Mouse (Mus musculus) frontal cortex, adult (tissue): ENCODE results near the gene Sowaha.
A peak's percentile ranks its signal among the peaks of the same experiment; 100 is the strongest.

Experiments
- ATAC-seq: cut with Nextera tagmentation; 2 replicates; pipeline ENCODE4 v1.9.2; 2017; ENCODE audit warnings: mild to moderate bottlenecking, moderate library complexity, mixed read lengths; ENCODE audit not compliant: low TSS enrichment

Sowaha gene

GRCm38 (mm10) chr11:53505026-53505663 is 25.1 kb upstream of the Sowaha start:
- ATAC-seq = no peak

- no peak for ATAC-seq
These were observed 24.3 kb upstream of the Sowaha start for GRCm38 (mm10) chr11:53504376-53504775.

- no peak for ATAC-seq
These were observed 23.7 kb upstream of the Sowaha start for GRCm38 (mm10) chr11:53503738-53504137.

DNA sequence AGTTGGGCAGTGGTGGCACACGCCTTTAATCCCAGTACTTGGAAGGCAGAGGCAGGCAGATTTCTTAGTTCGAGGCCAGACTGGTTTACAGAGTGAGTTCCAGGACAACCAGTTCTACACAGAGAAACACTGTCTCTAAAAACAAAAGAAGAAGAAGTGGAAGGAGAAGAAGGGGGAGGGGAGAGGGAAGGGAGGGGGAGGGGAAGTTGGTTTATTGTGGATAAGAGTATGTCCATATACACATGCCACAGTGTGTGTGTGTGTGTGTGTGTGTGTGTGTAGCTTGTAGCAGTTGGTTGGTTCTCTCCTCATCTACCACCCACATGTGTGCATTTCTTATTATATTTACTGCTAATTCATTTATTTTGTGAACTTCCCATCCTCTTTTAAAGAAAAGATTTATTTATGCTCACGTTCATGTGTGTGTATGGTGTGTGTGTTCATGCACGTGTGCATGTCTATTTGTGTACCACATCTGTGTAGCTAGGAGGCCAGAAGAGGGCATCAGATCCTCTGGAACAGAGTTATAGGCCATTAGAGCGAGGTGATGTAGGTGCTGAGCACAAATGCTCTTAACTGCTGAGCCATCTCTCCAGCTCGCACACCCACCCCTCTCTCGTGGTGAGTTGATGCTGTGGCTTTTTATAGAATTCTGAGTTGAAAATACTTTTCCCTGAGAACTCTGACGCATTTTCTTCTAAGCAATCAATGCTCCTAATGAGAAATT is 22.1 kb upstream of the Sowaha start:
- peak; percentile 92 for ATAC-seq

DNA sequence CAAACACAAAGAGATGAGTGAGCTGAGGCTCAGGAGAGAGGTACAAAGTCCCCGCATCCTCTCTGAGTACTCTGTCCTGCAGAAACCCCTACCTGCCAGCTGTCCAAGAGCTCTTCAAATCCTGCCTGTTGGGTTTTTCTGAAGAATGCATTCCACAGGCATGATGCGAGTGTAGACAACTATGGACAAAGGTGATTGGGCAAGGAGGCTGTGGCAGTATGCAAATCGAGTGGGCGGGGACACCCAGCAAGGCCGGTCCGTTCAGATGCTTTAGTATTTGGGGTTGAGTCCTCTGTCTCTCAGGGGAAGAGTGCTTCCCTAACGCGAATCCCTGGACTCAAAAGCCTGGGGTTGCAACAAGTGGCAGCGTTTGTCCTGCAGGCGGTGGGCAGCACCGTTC is 20.5 kb upstream of the Sowaha start:
- no peak for ATAC-seq

DNA sequence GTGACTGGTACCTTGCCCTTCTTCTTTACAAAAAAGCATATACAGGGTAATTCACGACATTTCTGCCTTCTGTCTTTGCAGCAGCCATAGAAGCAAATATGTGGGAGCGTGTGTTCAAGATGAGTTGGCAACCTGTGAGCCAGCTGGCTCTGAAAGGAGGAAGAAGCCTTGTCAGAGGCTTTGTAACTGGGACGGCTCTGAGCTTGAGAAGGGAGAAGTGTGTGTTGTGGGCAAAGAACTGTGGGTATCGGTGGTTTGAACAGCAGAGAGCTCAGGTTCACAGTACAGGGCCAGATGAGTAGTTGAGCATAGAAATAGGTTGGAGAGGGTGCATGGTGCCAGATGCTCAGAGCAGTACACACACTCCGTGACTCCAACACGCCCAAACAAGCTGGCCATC is 16.9 kb upstream of the Sowaha start:
- peak; percentile 93 for ATAC-seq

- ATAC-seq = no peak
These were observed 15.3 kb upstream of the Sowaha start for GRCm38 (mm10) chr11:53495417-53495816.

- ATAC-seq = no peak
These were observed 13.3 kb upstream of the Sowaha start for GRCm38 (mm10) chr11:53493243-53493955.

- ATAC-seq = no peak
These were observed 11.9 kb upstream of the Sowaha start for GRCm38 (mm10) chr11:53491954-53492401.

GRCm38 (mm10) chr11:53489421-53489820 is 9.3 kb upstream of the Sowaha start:
- ATAC-seq = no peak

- no peak for ATAC-seq
These were observed 8.9 kb upstream of the Sowaha start for GRCm38 (mm10) chr11:53489007-53489406.

DNA sequence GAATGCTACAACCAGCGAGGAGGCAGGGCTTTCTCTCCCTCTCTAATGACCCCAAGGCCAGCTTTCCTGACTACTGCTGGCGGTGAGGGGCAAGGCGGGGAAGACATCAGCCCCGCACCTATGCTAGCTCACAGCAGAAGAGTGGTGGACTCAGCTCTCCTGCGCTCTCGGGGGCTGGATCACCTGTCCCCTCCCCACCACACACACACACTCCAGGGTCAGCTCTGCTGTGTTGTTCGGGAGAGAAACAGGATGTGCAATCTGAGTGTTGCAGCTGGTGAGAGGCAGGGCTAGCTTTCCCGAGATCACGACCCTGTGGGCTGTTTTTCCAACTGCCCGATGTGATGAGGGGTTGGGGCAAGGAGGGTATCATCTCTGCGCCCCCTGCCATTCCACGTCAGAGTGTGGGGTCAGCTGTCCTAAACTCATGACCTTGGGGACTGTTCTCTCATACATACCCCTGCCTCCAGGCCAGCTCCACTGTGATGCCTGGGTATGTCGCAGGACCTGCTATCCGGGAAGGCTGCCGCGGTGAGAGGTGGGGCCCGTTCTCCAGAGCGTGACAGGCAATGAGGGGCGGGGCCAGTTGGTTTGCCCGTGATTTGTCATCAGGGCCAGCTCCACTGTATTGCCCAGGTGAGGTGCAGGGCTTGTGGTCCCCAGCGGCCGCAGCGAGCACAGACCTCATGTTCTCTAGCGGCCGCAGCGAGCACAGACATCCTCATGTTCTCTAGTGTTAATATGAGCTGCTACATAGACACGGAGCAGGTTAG is 6.9 kb upstream of the Sowaha start:
- peak; percentile 78 for ATAC-seq

DNA sequence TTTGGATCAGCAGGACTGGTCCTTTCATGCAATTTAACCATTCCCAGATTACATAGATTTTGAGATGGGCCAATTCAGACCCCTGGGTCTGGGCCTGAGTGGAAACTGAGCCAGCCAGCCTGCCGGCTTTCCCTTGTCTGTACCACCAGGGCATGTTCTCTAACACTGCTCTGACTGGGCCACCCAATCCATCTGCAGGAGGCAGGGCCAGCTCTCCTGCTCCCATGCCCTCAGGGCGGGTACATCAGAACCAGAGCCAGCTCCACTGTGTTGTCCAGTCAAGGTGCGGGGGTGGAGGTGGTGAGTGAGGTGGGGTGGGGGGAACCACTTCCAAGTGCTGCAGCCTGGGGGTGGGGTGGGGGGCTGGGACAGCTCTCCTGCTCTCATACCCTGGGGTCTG is 6.3 kb upstream of the Sowaha start:
- ATAC-seq = no peak

GRCm38 (mm10) chr11:53485719-53486118 is 5.6 kb upstream of the Sowaha start:
- ATAC-seq = no peak

- ATAC-seq = no peak
These were observed 3.3 kb upstream of the Sowaha start for GRCm38 (mm10) chr11:53483159-53483891.

DNA sequence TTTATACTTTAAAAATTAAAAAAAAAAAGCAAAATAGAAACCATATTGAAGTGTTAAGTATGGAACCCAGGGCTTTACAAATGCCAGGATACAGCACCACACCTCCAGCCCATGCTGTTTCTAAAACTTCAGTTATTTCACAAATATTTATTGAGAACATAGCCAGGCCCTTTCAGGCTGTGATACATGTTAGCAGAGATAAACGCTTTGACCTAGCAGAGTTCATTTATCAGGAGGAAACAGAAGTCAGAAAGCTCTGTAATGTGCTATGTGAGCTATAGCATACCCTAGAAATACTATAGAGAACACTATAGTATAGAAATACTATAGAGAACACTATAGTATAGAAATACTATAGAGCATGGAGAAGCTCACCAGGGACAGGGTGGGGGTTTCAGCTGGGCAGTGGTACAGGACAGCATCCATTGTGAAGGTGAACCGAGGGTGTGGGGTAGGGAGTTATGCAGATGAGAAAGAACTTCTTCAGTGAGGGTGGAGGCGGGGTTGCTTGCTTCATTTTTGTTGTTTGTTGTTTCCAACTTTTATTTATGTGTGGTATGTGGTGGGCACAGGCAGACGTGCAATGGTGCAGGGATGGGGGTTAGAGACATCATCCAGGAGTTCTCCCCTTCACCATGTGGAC is 1.1 kb upstream of the Sowaha start:
- ATAC-seq = no peak

DNA sequence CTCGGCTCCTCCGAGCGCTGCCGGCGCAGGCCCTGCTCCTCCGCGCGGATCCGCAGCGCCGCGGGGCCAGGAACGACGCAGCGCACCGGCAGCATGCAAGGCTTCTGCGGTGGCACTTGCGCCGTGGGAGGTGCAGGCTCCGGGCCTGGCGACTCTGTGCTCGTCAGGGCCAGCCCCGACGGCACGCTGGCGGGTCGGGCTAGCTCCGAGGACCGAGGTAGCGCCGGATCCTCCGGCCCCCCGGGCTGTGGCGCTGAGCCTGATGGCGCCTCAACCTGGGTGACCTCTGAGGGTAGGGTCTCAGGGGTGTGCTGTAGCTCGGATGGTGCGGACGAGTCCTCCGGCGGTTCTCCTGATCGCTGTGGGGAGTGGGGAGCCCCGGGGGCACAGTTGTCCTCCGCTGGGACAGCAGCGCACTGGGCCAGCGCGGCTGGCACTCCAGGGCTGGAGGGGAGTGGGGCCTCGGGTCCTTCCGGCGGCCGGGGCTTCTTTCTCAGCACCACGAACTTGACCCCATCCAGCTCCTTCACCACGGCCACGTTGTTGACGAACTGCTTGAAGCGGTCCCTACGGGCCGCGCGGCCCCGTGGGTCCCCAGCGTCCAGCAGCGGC is 797 bp downstream of the Sowaha start:
- ATAC-seq = peak; percentile 50

GRCm38 (mm10) chr11:53478383-53479170 is 1.5 kb downstream of the Sowaha start:
- peak; percentile 15; the same call in 1 of the 2 replicates for ATAC-seq

GRCm38 (mm10) chr11:53477833-53478232 is 2.2 kb downstream of the Sowaha start:
- no peak for ATAC-seq

GRCm38 (mm10) chr11:53475620-53476019 is 4.5 kb downstream of the Sowaha start:
- ATAC-seq = peak; percentile 13; the same call in 1 of the 2 replicates
